Mouse (Mus musculus) brain, embryonic 14.5 days (tissue): Measurements from ENCODE around the gene Shroom3.

Source experiments
- CTCF ChIP-seq: fragments of 200-500 bp; IDR thresholded peaks from 2 replicates; pipeline ENCODE4 v1.5.1; 2012; ENCODE audit warnings: inconsistent platforms, mild to moderate bottlenecking, moderate library complexity, borderline replicate concordance; ENCODE audit not compliant: insufficient read depth, insufficient read length; ENCODE audit errors: extremely low read depth
- POLR2A ChIP-seq: fragments of 200-500 bp; IDR thresholded peaks from 2 replicates; pipeline ENCODE4 v1.6.1; 2012; ENCODE audit warnings: mild to moderate bottlenecking, inconsistent platforms, borderline replicate concordance; ENCODE audit not compliant: poor library complexity, insufficient read depth, insufficient read length, severe bottlenecking; ENCODE audit errors: extremely low read depth

GRCm38 (mm10) chr5:92954323-92954722, 271.1 kb downstream of the Shroom3 start:
- peak; percentile 81 for TF ChIP-seq CTCF
- TF ChIP-seq POLR2A: no peak
